Mouse (Mus musculus) hindbrain, embryonic 14.5 days (tissue): ENCODE measurements around the gene Cxcl15. TPM values are rescaled to one million over a fixed set of nuclear protein-coding genes. Genes with fewer than 3 reads are reported as not detected.

ENCODE experiments used
- ATAC-seq: fragments of 200-750 bp; cut with Nextera tagmentation; 2 replicates; pipeline ENCODE4 v1.8.0; 2017; ENCODE audit warnings: moderate number of reproducible peaks, mild to moderate bottlenecking, moderate TSS enrichment, moderate library complexity; ENCODE audit not compliant: low FRiP score
- DNase-seq: peaks from one replicate; pipeline ENCODE4 v3.0.0-alpha.2; 2015; ENCODE audit warnings: low spot score
- H3K27ac ChIP-seq: fragments of 300-500 bp; sonication (generic); 2 replicates; pipeline ENCODE4 v1.5.1; 2014; ENCODE audit warnings: mild to moderate bottlenecking, moderate library complexity
- H3K27me3 ChIP-seq: fragments of 300-500 bp; sonication (generic); 2 replicates; pipeline ENCODE4 v1.6.1; 2014; ENCODE audit warnings: mild to moderate bottlenecking, low read length, mixed read lengths; ENCODE audit not compliant: control insufficient read depth, insufficient read depth
- H3K36me3 ChIP-seq: fragments of 300-500 bp; sonication (generic); replicated peaks from 2 replicates; pipeline ENCODE4 v1.6.1; 2014; ENCODE audit not compliant: control insufficient read depth, insufficient read depth
- H3K4me1 ChIP-seq: fragments of 300-500 bp; sonication (generic); replicated peaks from 2 replicates; pipeline ENCODE4 v1.6.1; 2014; ENCODE audit warnings: antibody characterized with exemption, low read length, mixed read lengths; ENCODE audit not compliant: control insufficient read depth, insufficient read depth
- H3K4me2 ChIP-seq: fragments of 300-500 bp; sonication (generic); replicated peaks from 2 replicates; pipeline ENCODE4 v1.6.1; 2014; ENCODE audit warnings: mild to moderate bottlenecking, moderate library complexity
- H3K4me3 ChIP-seq: fragments of 300-500 bp; sonication (generic); replicated peaks from 2 replicates; pipeline ENCODE4 v1.5.1; 2014; ENCODE audit warnings: mild to moderate bottlenecking, low read length
- H3K9ac ChIP-seq: fragments of 300-500 bp; sonication (generic); 2 replicates; pipeline ENCODE4 v1.6.1; 2014
- H3K9me3 ChIP-seq: fragments of 300-500 bp; sonication (generic); 2 replicates; pipeline ENCODE4 v1.6.1; 2016; ENCODE audit warnings: low read length; ENCODE audit not compliant: control insufficient read depth
- WGBS: fragments of 180-500 bp; shearing (Covaris S2); extraction: QIAGEN DNeasy Blood & Tissue Kit; methylation state at CpG from one replicate; pipeline ENCODE4 v1.1.7; 2014; 5-methylcytosine and 5-hydroxymethylcytosine counted together
- polyA plus RNA-seq: library from polyadenylated mRNA; unstranded; fragments of >200 nt; fragmentation: Nextera tagmentation; extraction: Ambion mirVana; gene quantifications from 2 replicates; pipeline ENCODE4 v1.2.1, GENCODE M21; 2014

Gene Cxcl15
- polyA plus RNA-seq, 1 experiment from 2014 or later = not detected

DNA sequence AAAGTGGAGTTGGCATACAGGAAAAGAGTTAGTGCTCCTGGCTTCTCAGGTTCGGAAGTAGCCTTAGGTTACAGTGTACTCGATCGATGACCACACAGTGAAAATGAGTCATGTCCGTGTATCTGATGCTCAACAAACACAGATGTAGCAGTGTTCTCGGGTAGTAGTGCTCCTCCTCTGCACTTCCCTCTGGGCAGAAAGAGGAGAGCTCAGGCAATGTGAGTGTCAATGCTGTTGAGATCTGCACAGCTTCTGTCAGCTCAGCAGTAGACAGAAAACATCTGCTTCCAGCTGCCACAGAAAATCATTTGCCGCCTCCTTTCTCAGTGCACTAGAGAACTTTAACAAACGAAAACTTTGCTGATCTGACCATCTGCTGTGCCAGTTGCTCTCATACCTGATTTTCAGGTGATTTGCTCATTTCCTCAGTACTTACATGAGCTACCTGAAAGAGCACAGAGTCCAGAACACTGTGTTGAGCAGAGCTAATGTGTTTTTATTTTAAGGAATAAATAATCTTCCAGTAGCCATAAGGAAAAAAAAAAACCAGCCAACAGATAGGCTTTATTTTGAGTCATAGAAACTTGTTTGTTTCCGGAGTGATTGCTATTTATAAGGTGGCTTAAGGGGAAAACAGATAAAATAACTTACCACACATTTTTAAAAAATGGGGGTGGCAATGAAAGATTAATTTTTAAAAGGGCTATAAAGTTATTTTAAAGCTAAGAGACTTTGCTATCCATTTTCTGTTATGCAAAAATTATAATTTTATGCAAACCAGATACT, 28.3 kb upstream of the Cxcl15 start:
- H3K4me2 ChIP-seq = no peak overlapping the region
- no peaks in the 10 kb centered on the region for H3K4me1 ChIP-seq
- no peak overlapping the region for H3K9ac ChIP-seq
- WGBS = 87% methylated on average over 8 of the region's 8 CpGs
- no peak overlapping the region for H3K27ac ChIP-seq
- H3K4me3 ChIP-seq = no peak overlapping the region
- no peaks in the 10 kb centered on the region for H3K9me3 ChIP-seq
- DNase-seq (no peak), ATAC-seq (no peak)
- H3K36me3 ChIP-seq = no peaks in the 10 kb centered on the region
- H3K27me3 ChIP-seq = no peaks in the 10 kb centered on the region

DNA sequence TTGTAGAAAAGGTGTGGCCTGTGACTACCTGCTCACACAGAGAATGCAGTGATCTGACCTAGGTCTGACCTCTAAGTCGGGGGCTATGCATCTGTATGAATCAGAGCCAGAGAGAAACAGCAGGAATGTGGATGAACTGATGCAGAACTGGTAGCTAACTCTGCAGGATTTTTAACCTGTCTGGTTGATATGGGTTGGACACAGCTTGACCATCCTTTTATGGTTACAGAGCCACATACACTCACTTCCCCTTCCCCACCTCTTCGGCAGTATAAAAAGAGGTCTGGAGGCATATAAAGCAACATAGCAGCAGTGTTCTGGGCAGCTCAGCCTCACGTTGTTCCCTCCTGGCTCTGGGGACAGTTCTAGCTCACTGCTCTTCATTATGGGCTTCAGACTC, 26.1 kb upstream of the Cxcl15 start, which contains the start of gene Ppbp:
Gene Ppbp, plus strand, starts transcription at position 301 of the 400 bp plus-strand sequence.
- no peak for ATAC-seq
- no peaks in the 10 kb centered on the region for H3K27me3 ChIP-seq
- H3K4me3 ChIP-seq = no peak within 1 kb of the TSS
- H3K27ac ChIP-seq = no peak within 1 kb of the TSS
- no peak within 1 kb of the TSS for H3K4me2 ChIP-seq
- no peaks in the 10 kb centered on the region for H3K9me3 ChIP-seq
- no peak for DNase-seq
- no peak within 1 kb of the TSS for H3K9ac ChIP-seq
- H3K36me3 ChIP-seq = no peaks in the 10 kb centered on the region
- WGBS = 60% methylated on average over 3 of the region's 3 CpGs
- H3K4me1 ChIP-seq = no peaks in the 10 kb centered on the region

DNA sequence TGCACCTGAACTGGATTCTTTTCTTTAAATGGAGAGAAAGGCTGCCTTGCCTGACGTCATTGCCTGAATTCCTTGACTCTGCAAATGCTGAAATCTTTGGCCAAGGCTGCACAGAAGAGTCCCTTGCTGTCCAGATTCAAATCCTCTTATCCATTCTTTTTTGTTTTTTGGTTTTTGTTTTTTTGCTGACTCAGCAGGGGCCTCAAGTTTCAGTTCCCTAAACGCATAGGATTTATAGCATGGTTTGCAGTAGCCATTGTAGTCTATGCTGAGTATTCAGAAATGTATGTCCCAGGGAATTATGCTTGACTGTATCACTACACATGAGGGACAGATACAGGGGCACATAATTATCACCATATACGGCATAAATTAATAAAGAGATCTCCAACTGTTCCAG, 23.0 kb upstream of the Cxcl15 start:
- DNase-seq (no peak), ATAC-seq (no peak)
- H3K27me3 ChIP-seq = no peaks in the 10 kb centered on the region
- H3K4me1 ChIP-seq = no peaks in the 10 kb centered on the region
- H3K4me3 ChIP-seq = no peak overlapping the region
- no peak overlapping the region for H3K4me2 ChIP-seq
- H3K36me3 ChIP-seq = no peaks in the 10 kb centered on the region
- H3K27ac ChIP-seq = no peak overlapping the region
- 77% methylated on average over 3 of the region's 3 CpGs for WGBS
- no peak overlapping the region for H3K9ac ChIP-seq
- no peaks in the 10 kb centered on the region for H3K9me3 ChIP-seq

DNA sequence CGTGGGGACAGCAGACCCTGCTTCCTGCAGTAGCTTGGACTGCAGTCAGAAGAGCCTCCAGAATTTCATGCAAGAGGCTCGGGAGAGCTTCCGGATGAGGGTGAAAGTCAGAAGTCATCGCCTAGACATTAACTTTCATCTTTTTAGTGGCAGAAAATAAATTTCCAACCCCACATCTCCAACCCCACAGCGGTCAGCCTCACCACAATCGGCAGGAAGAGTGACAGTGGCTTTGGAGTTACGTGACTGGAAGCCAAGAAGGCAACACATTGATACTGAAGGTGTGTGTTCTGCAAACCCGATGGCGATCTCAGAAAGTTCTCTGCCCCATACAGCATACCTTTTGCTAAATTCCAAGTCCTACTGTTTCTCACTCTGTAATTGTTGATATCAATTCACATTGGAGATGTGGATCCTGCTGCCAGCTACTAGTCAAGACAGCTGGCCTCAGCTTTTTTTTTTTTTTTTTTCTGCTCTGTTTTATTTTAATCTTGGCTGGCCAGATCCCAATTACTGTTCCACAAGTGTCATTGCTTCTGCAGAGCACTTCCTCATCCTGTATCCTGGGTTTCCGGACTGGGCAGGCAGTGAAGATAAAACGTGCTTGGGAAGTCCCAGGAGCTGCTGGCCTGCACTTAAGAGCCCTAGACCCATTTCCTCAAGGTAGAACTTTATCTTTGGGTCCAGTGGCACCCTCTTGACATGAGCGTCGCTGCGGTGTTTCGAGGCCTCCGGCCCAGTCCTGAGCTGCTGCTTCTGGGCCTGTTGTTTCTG, 22.3 kb upstream of the Cxcl15 start, which contains the start of gene Pf4:
Gene Pf4, plus strand, starts transcription at position 556 of the 774 bp plus-strand sequence.
- WGBS = 91% methylated on average over 16 of the region's 16 CpGs
- H3K9me3 ChIP-seq = no peaks in the 10 kb centered on the region
- DNase-seq (no peak), ATAC-seq (no peak)
- H3K27me3 ChIP-seq = no peaks in the 10 kb centered on the region
- H3K4me3 ChIP-seq = no peak within 1 kb of the TSS
- H3K4me1 ChIP-seq = no peaks in the 10 kb centered on the region
- no peak within 1 kb of the TSS for H3K27ac ChIP-seq
- H3K4me2 ChIP-seq = no peak within 1 kb of the TSS
- H3K9ac ChIP-seq = no peak within 1 kb of the TSS
- no peaks in the 10 kb centered on the region for H3K36me3 ChIP-seq

DNA sequence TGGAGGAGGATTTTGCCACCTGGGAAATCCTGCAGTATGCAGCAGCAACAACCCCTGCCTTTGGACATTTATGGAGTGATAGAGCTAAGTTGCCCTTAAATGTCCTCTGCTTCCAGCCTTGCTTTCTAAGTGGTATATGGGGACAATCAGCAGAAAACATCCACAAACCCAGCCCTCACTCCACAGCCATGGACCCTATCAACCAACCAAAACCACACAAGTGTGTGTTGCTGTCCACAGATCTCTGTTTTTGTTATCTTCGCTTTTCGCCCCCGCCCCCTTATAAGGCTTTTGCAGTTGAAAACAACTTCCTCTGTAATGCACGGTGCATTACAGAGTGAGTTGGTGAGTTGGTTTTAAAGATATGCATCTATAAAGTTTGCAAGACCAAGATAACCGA, 18.8 kb upstream of the Cxcl15 start:
- Histone ChIP-seq H3K27me3 (no peaks in the 10 kb centered on the region), H3K4me3 (no peak overlapping the region), H3K36me3 (no peaks in the 10 kb centered on the region), H3K27ac (no peak overlapping the region), H3K9ac (no peak overlapping the region), H3K9me3 (no peaks in the 10 kb centered on the region), H3K4me2 (no peak overlapping the region), H3K4me1 (no peaks in the 10 kb centered on the region)
- DNase-seq (no peak), ATAC-seq (no peak)
- WGBS = 97% methylated on average over 5 of the region's 5 CpGs

DNA sequence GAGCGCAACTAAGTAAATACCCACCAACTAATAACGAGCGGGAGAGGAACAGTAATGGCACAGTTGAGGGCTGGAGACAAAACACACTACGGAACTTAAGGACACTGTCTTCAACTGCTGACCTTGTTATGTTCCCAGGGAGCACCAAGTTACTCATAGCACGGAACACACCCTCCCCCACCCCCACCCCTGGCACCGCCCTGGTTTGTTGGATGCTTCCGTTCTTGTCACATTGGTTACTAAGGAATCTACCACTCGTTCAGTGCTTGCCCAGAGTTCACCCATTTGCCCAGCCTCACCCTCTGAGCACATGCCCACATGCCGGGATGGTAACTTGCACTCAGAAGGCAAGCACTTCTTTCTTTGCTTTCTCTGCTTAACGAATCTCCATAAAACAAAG, 16.7 kb upstream of the Cxcl15 start:
- 83% methylated on average over 10 of the region's 10 CpGs for WGBS
- no peak overlapping the region for H3K4me2 ChIP-seq

DNA sequence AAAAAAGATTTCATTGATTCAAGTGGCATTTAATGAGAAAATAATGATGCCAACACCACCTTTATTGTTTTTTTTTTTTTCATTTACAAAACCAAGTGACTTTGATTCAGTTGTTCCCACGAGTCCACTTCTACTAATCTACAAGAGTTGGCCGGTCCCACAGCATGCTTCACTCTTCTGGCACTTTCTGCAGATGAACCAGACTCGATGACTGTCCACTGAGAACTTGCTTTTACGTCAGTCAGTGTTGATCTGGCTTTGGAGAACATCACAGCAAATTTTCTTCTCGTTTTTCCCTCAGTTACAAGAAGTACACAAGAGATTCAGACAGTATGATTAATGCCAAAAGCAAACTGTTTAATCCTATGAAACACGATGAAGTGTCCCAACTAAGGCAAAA, 15.5 kb upstream of the Cxcl15 start:
- ATAC-seq (no peak), DNase-seq (no peak)
- no peak overlapping the region for H3K4me2 ChIP-seq
- H3K9me3 ChIP-seq = no peaks in the 10 kb centered on the region
- no peaks in the 10 kb centered on the region for H3K36me3 ChIP-seq
- no peak overlapping the region for H3K27ac ChIP-seq
- no peak overlapping the region for H3K9ac ChIP-seq
- no peaks in the 10 kb centered on the region for H3K27me3 ChIP-seq
- WGBS = 84% methylated on average over 6 of the region's 6 CpGs
- H3K4me3 ChIP-seq = no peak overlapping the region
- no peaks in the 10 kb centered on the region for H3K4me1 ChIP-seq

More for the DNA sequence above, 16.7 kb upstream of the Cxcl15 start:
- ATAC-seq = no peak
- no peak overlapping the region for H3K4me3 ChIP-seq
- H3K27me3 ChIP-seq = no peaks in the 10 kb centered on the region
- no peaks in the 10 kb centered on the region for H3K4me1 ChIP-seq
- no peaks in the 10 kb centered on the region for H3K9me3 ChIP-seq
- DNase-seq = no peak
- H3K27ac ChIP-seq = no peak overlapping the region
- no peak overlapping the region for H3K9ac ChIP-seq
- H3K36me3 ChIP-seq = no peaks in the 10 kb centered on the region

DNA sequence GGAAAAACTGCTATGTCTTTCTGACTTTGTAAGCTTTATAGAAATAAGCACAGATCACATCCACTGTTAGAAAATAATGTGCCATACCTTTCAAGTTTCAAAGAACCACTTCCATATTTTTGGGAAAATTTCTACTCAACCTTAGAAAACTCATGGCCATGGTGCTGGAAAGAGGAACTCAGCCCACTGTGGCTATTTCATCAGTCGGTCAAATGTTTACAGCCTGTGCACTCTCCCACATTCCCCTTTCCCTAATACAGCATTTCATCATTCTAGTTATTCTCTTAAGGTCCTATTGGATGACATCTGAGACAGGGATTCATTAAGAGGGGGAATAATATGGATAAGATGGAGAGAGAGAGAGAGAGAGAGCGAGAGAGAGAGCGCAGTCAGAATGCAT, 10.6 kb upstream of the Cxcl15 start:
- H3K36me3 ChIP-seq = no peaks in the 10 kb centered on the region
- H3K4me3 ChIP-seq = no peak overlapping the region
- DNase-seq (no peak), ATAC-seq (no peak)
- WGBS = 87% methylated on average over 3 of the region's 3 CpGs
- H3K9ac ChIP-seq = no peak overlapping the region
- no peak overlapping the region for H3K4me2 ChIP-seq
- no peaks in the 10 kb centered on the region for H3K9me3 ChIP-seq
- no peak overlapping the region for H3K27ac ChIP-seq
- 0 out of 2 replicates have a peak, but pooled peaks cover 4% of the 10 kb centered on the region for H3K4me1 ChIP-seq
- no peaks in the 10 kb centered on the region for H3K27me3 ChIP-seq
